ENCODE assay signal across 8 mouse cellular contexts in the genomic region with DNA sequence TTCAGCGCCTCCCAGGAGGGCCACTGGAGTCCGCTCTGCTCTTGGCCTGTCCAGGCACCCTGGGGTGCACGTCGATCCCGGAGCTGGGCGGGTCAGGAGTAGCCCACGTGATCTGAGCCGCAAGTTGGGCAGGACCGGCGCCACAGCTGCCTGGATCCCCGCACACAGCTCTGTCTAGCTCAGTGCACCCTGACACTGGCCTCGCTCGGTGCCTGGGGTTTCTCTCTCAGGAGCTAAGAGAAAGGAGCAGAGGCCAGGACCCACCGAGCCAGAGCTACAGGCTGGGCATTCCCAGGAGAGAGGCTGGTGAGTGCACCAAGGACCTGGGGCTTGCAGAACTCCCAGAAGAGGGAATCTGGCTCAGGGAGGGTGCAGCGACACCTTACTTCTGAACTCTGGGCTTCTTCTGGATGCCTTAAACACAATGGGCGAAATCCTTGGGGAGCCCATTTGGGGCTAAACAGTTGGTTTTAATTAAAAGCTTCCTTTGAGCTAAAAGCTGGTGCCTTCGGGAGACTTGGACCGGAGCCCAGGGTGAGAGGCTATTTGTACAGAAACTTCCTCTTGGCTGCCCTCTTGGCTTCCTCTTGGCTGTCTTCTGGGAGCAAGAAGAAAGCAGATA. TPM values are rescaled to one million over a fixed set of nuclear protein-coding genes. Genes with fewer than 3 reads are reported as not detected.
DNase-seq lines count a peak whose midpoint lies in the region; ATAC-seq and TF ChIP-seq lines count a peak whose summit lies in the region.

A gene (plus strand): TSS at position 138 of the 622 bp plus-strand sequence.

- H3K27me3 ChIP-seq in forebrain, embryonic 11.5 days (ENCODE audit: control insufficient read depth, insufficient read depth, low read length): no peaks in the 10 kb centered on the region
- no peaks in the 10 kb centered on the region for H3K27me3 ChIP-seq in hindbrain, embryonic 11.5 days (ENCODE audit: control insufficient read depth, insufficient read depth, low read length)
- peaks cover 9% of the 10 kb centered on the region; the same call in 1 of the 2 replicates for H3K27me3 ChIP-seq in limb, embryonic 13.5 days
- no peaks in the 10 kb centered on the region; the same call in 1 of the 2 replicates for H3K27me3 ChIP-seq in midbrain, embryonic 16.5 days (ENCODE audit: control insufficient read depth, insufficient read depth, low read depth, low read length)

- no peaks in the 10 kb centered on the region for H3K4me1 ChIP-seq in forebrain, embryonic 11.5 days (replicated peaks; ENCODE audit: control insufficient read depth, insufficient read depth, low read length)
- H3K4me1 ChIP-seq in hindbrain, embryonic 11.5 days (replicated peaks; ENCODE audit: control insufficient read depth, insufficient read depth, low read length): no peaks in the 10 kb centered on the region
- peaks cover 19% of the 10 kb centered on the region for H3K4me1 ChIP-seq in limb, embryonic 13.5 days
- peaks cover 4% of the 10 kb centered on the region; the same call in 1 of the 2 replicates for H3K4me1 ChIP-seq in midbrain, embryonic 16.5 days (ENCODE audit: control insufficient read depth, insufficient read depth, low read length)

- H3K4me2 ChIP-seq in forebrain, embryonic 11.5 days (ENCODE audit: low read depth, low read length, severe bottlenecking): peak within 1 kb of the TSS; percentile 38; the same call in 1 of the 2 replicates
- H3K4me2 ChIP-seq in hindbrain, embryonic 11.5 days (replicated peaks; ENCODE audit: low read depth, low read length): peak within 1 kb of the TSS; percentile 37
- H3K4me2 ChIP-seq in limb, embryonic 13.5 days (replicated peaks): peak within 1 kb of the TSS; percentile 60
- peak within 1 kb of the TSS; percentile 50 for H3K4me2 ChIP-seq in midbrain, embryonic 16.5 days (ENCODE audit: low read length)

- no peak for TF ChIP-seq CTCF in left cerebral cortex, adult 2 months (IDR thresholded peaks at IDR 0.05)

- no peaks in the 10 kb centered on the region for H3K36me3 ChIP-seq in forebrain, embryonic 11.5 days (ENCODE audit: control insufficient read depth, insufficient read depth, low read length)
- H3K36me3 ChIP-seq in hindbrain, embryonic 11.5 days (ENCODE audit: control insufficient read depth, insufficient read depth, low read length): no peaks in the 10 kb centered on the region
- H3K36me3 ChIP-seq in limb, embryonic 13.5 days: no peaks in the 10 kb centered on the region
- no peaks in the 10 kb centered on the region for H3K36me3 ChIP-seq in midbrain, embryonic 16.5 days (ENCODE audit: control insufficient read depth, insufficient read depth, low read length)

- H3K4me3 ChIP-seq in left cerebral cortex, adult 2 months: peak within 1 kb of the TSS; percentile 8; the same call in 1 of the 2 replicates
- H3K4me3 ChIP-seq in forebrain, embryonic 11.5 days (ENCODE audit: low read depth, low read length): peak within 1 kb of the TSS; percentile 3; the same call in 1 of the 2 replicates
- no peak within 1 kb of the TSS; the same call in 1 of the 2 replicates for H3K4me3 ChIP-seq in hindbrain, embryonic 11.5 days (ENCODE audit: low read depth, low read length)
- H3K4me3 ChIP-seq in limb, embryonic 13.5 days: peak within 1 kb of the TSS; percentile 22
- H3K4me3 ChIP-seq in midbrain, embryonic 16.5 days (ENCODE audit: low read depth, low read length): peak within 1 kb of the TSS; percentile 13; the same call in 1 of the 2 replicates

- no peak for DNase-seq in left cerebral cortex, adult 2 months (ENCODE audit: extremely low spot score in 1 of 2, low spot score in 2 of 2)
- no peak for DNase-seq in left cerebral cortex, adult 9 months (ENCODE audit: low spot score in 2 of 2)
- DNase-seq in forebrain, embryonic 11.5 days (ENCODE audit: low spot score): peak; percentile 58
- DNase-seq in hindbrain, embryonic 11.5 days (ENCODE audit: low spot score): peak; percentile 19
- no peak for DNase-seq in spleen, postnatal 14 days (ENCODE audit: low spot score in 2 of 2)
- no peak for DNase-seq in cerebellum, adult 18-20 months

- H3K27ac ChIP-seq in left cerebral cortex, adult 2 months: no peak within 1 kb of the TSS
- H3K27ac ChIP-seq in forebrain, embryonic 11.5 days (ENCODE audit: low read depth, low read length): no peak within 1 kb of the TSS
- no peak within 1 kb of the TSS for H3K27ac ChIP-seq in hindbrain, embryonic 11.5 days (ENCODE audit: low read depth, low read length)
- no peak within 1 kb of the TSS for H3K27ac ChIP-seq in limb, embryonic 13.5 days
- H3K27ac ChIP-seq in midbrain, embryonic 16.5 days (ENCODE audit: low read length): no peak within 1 kb of the TSS

- H3K9me3 ChIP-seq in forebrain, embryonic 11.5 days (ENCODE audit: control insufficient read depth, low read length): no peaks in the 10 kb centered on the region
- peaks cover 3% of the 10 kb centered on the region; the same call in 1 of the 2 replicates for H3K9me3 ChIP-seq in hindbrain, embryonic 11.5 days (ENCODE audit: control insufficient read depth, low read length)
- H3K9me3 ChIP-seq in limb, embryonic 13.5 days: peaks cover 12% of the 10 kb centered on the region
- peaks cover 11% of the 10 kb centered on the region for H3K9me3 ChIP-seq in midbrain, embryonic 16.5 days (replicated peaks; ENCODE audit: control insufficient read depth, low read length, poor library complexity, severe bottlenecking)

- intact Hi-C loops in left cerebral cortex, adult 2 months (cut with DNase I): no loop called here

- H3K9ac ChIP-seq in forebrain, embryonic 11.5 days (ENCODE audit: low read length): 0 out of 2 replicates have a peak within 1 kb of the TSS, but pooled peaks have one; percentile 20
- no peak within 1 kb of the TSS for H3K9ac ChIP-seq in hindbrain, embryonic 11.5 days (ENCODE audit: low read depth, low read length)
- H3K9ac ChIP-seq in limb, embryonic 13.5 days: peak within 1 kb of the TSS; percentile 39; the same call in 1 of the 2 replicates
- H3K9ac ChIP-seq in midbrain, embryonic 16.5 days (ENCODE audit: low read depth, low read length): 0 out of 2 replicates have a peak within 1 kb of the TSS, but pooled peaks have one; percentile 20

- ATAC-seq in forebrain, embryonic 11.5 days (replicated peaks; ENCODE audit: low FRiP score): no peak
- ATAC-seq in hindbrain, embryonic 11.5 days (ENCODE audit: low FRiP score): no peak
- ATAC-seq in limb, embryonic 13.5 days (ENCODE audit: low FRiP score, low read depth): peak; percentile 28; the same call in 1 of the 2 replicates
- no peak for ATAC-seq in midbrain, embryonic 16.5 days

- WGBS in forebrain, embryonic 11.5 days: 11% methylated on average over 18 of the region's 18 CpGs
- 12% methylated on average over 18 of the region's 18 CpGs for WGBS in hindbrain, embryonic 11.5 days
- 5% methylated on average over 18 of the region's 18 CpGs for WGBS in limb, embryonic 13.5 days
- WGBS in midbrain, embryonic 16.5 days: 10% methylated on average over 18 of the region's 18 CpGs

RNA-seq across cellular contexts. Expression of the gene that starts here (rescaled TPM):
- 1 to 10 TPM in 1 of 2 experiments, under 1 TPM in 1; 0.84 to 1.3 TPM for total RNA-seq in left cerebral cortex, adult 2 months (2021)
- 0.13 and 0.23 TPM in 2 replicates for polyA plus RNA-seq in forebrain, embryonic 11.5 days (2014; fragmentation: Nextera tagmentation; extraction: Ambion mirVana)
- 0.03 TPM in 1 of 2 replicates, not detected in the other for polyA plus RNA-seq in hindbrain, embryonic 11.5 days (2014; fragmentation: Nextera tagmentation; extraction: Ambion mirVana)
- polyA plus RNA-seq in limb, embryonic 13.5 days (2015; fragmentation: Nextera tagmentation; extraction: Ambion mirVana): 0.37 and 0.87 TPM in 2 replicates
- 0.09 and 0.29 TPM in 2 replicates for polyA plus RNA-seq in midbrain, embryonic 16.5 days (2015; fragmentation: Nextera tagmentation; extraction: Ambion mirVana)

Comparison
In these comparisons a context has a peak if more than half of its experiments do, and no peak if none do; other contexts are left out.
1. Peak in DNase-seq, H3K4me3 ChIP-seq, H3K9ac ChIP-seq and H3K4me2 ChIP-seq in forebrain, embryonic 11.5 days; RNA of the gene not detected or under 1 TPM.
2. Peak in DNase-seq and H3K4me2 ChIP-seq in hindbrain, embryonic 11.5 days; RNA of the gene not detected or under 1 TPM.
3. Peak in ATAC-seq, H3K4me3 ChIP-seq, H3K9ac ChIP-seq and H3K4me2 ChIP-seq in limb, embryonic 13.5 days; RNA of the gene not detected or under 1 TPM.